Mouse (Mus musculus) intestine, embryonic 15.5 days (tissue): ENCODE measurements around the gene Bbs9. TPM values are rescaled to one million over a fixed set of nuclear protein-coding genes. Genes with fewer than 3 reads are reported as not detected.

Experiments
- ATAC-seq: fragments of 200-750 bp; cut with Nextera tagmentation; 2 replicates; pipeline ENCODE4 v1.8.0; 2017; ENCODE audit warnings: moderate TSS enrichment, moderate library complexity
- H3K27ac ChIP-seq: fragments of 300-500 bp; sonication (generic); 2 replicates; pipeline ENCODE4 v1.5.1; 2015; ENCODE audit warnings: mild to moderate bottlenecking, inconsistent platforms
- H3K27me3 ChIP-seq: fragments of 300-500 bp; sonication (generic); replicated peaks from 2 replicates; pipeline ENCODE4 v1.6.1; 2015; ENCODE audit warnings: inconsistent platforms
- H3K36me3 ChIP-seq: fragments of 300-500 bp; sonication (generic); 2 replicates; pipeline ENCODE4 v1.6.1; 2015; ENCODE audit warnings: inconsistent platforms
- H3K4me1 ChIP-seq: fragments of 300-500 bp; sonication (generic); replicated peaks from 2 replicates; pipeline ENCODE4 v1.6.1; 2015; ENCODE audit warnings: inconsistent platforms
- H3K4me2 ChIP-seq: fragments of 300-500 bp; sonication (generic); replicated peaks from 2 replicates; pipeline ENCODE4 v1.6.1; 2015; ENCODE audit warnings: mild to moderate bottlenecking, inconsistent platforms
- H3K4me3 ChIP-seq: fragments of 300-500 bp; sonication (generic); replicated peaks from 2 replicates; pipeline ENCODE4 v1.5.1; 2015; ENCODE audit warnings: inconsistent platforms
- H3K9ac ChIP-seq: fragments of 300-500 bp; sonication (generic); 2 replicates; pipeline ENCODE4 v1.6.1; 2015; ENCODE audit warnings: inconsistent platforms
- H3K9me3 ChIP-seq: fragments of 300-500 bp; sonication (generic); 2 replicates; pipeline ENCODE4 v1.6.1; 2016; ENCODE audit warnings: inconsistent platforms
- WGBS: fragments of 180-500 bp; shearing (Covaris S2); methylation state at CpG from one replicate; pipeline ENCODE4 v1.1.7; 2015; 5-methylcytosine and 5-hydroxymethylcytosine counted together
- polyA plus RNA-seq: library from polyadenylated mRNA; unstranded; fragments of >200 nt; fragmentation: Nextera tagmentation; extraction: Ambion mirVana; gene quantifications from 2 replicates; pipeline ENCODE4 v1.2.1, GENCODE M21; 2015

The Bbs9 gene
- polyA plus RNA-seq, 1 experiment from 2014 or later = 13.1 TPM

GRCm38 (mm10) chr9:22717583-22717982, 242.1 kb downstream of the Bbs9 start:
- Histone ChIP-seq H3K9me3 (no peaks in the 10 kb centered on the region), H3K27me3 (no peaks in the 10 kb centered on the region), H3K4me3 (no peak overlapping the region), H3K27ac (no peak overlapping the region), H3K36me3 (no peaks in the 10 kb centered on the region), H3K9ac (no peak overlapping the region), H3K4me1 (no peaks in the 10 kb centered on the region), H3K4me2 (no peak overlapping the region)
- no peak for ATAC-seq
- WGBS = 88% methylated on average over 4 of the region's 4 CpGs

- ATAC-seq = peak; percentile 89
- no peak overlapping the region for H3K4me2 ChIP-seq
Observed at GRCm38 (mm10) chr9:22718174-22718823, 242.8 kb downstream of the Bbs9 start.

GRCm38 (mm10) chr9:22732646-22733045, 257.1 kb downstream of the Bbs9 start:
- Histone ChIP-seq H3K9me3 (no peaks in the 10 kb centered on the region), H3K36me3 (no peaks in the 10 kb centered on the region), H3K4me3 (no peak overlapping the region), H3K27me3 (no peaks in the 10 kb centered on the region), H3K4me2 (no peak overlapping the region), H3K9ac (no peak overlapping the region), H3K27ac (no peak overlapping the region), H3K4me1 (no peaks in the 10 kb centered on the region)
- no peak for ATAC-seq
- 63% methylated on average over 1 of the region's 1 CpGs for WGBS

More at GRCm38 (mm10) chr9:22718174-22718823, 242.8 kb downstream of the Bbs9 start:
- Histone ChIP-seq H3K27me3 (no peaks in the 10 kb centered on the region), H3K9ac (no peak overlapping the region), H3K4me3 (no peak overlapping the region), H3K27ac (no peak overlapping the region), H3K36me3 (no peaks in the 10 kb centered on the region), H3K9me3 (no peaks in the 10 kb centered on the region), H3K4me1 (no peaks in the 10 kb centered on the region)
- WGBS = 39% methylated on average over 8 of the region's 8 CpGs

GRCm38 (mm10) chr9:22734954-22735353, 259.4 kb downstream of the Bbs9 start:
- Histone ChIP-seq H3K27ac (no peak overlapping the region), H3K27me3 (no peaks in the 10 kb centered on the region), H3K9me3 (no peaks in the 10 kb centered on the region), H3K36me3 (no peaks in the 10 kb centered on the region), H3K4me1 (no peaks in the 10 kb centered on the region), H3K9ac (no peak overlapping the region), H3K4me2 (no peak overlapping the region), H3K4me3 (no peak overlapping the region)
- no peak for ATAC-seq
- WGBS = 78% methylated on average over 8 of the region's 8 CpGs

- Histone ChIP-seq H3K36me3 (no peaks in the 10 kb centered on the region), H3K4me1 (no peaks in the 10 kb centered on the region), H3K4me3 (no peak overlapping the region), H3K9ac (no peak overlapping the region), H3K9me3 (no peaks in the 10 kb centered on the region), H3K4me2 (no peak overlapping the region), H3K27me3 (no peaks in the 10 kb centered on the region), H3K27ac (no peak overlapping the region)
- no peak for ATAC-seq
- WGBS = 89% methylated on average over 8 of the region's 8 CpGs
Observed at GRCm38 (mm10) chr9:22735385-22735784, 259.9 kb downstream of the Bbs9 start.

- Histone ChIP-seq H3K4me1 (no peaks in the 10 kb centered on the region), H3K36me3 (no peaks in the 10 kb centered on the region), H3K4me3 (no peak overlapping the region), H3K9ac (no peak overlapping the region), H3K9me3 (no peaks in the 10 kb centered on the region), H3K27me3 (no peaks in the 10 kb centered on the region), H3K27ac (no peak overlapping the region), H3K4me2 (no peak overlapping the region)
- 58% methylated on average over 6 of the region's 6 CpGs for WGBS
- ATAC-seq = no peak
Observed at GRCm38 (mm10) chr9:22737893-22738292, 262.4 kb downstream of the Bbs9 start.

- ATAC-seq = no peak
- no peak overlapping the region for H3K27ac ChIP-seq
- H3K36me3 ChIP-seq = no peaks in the 10 kb centered on the region
Observed at GRCm38 (mm10) chr9:22738861-22739260, 263.3 kb downstream of the Bbs9 start.

GRCm38 (mm10) chr9:22741967-22742366, 266.5 kb downstream of the Bbs9 start:
- ATAC-seq = no peak
- no peak overlapping the region for H3K4me3 ChIP-seq
- no peak overlapping the region for H3K27ac ChIP-seq
- H3K36me3 ChIP-seq = no peaks in the 10 kb centered on the region
- no peaks in the 10 kb centered on the region for H3K27me3 ChIP-seq
- H3K9ac ChIP-seq = no peak overlapping the region
- no peaks in the 10 kb centered on the region for H3K9me3 ChIP-seq
- WGBS = 96% methylated on average over 1 of the region's 1 CpGs
- no peaks in the 10 kb centered on the region for H3K4me1 ChIP-seq
- H3K4me2 ChIP-seq = no peak overlapping the region

More at GRCm38 (mm10) chr9:22738861-22739260, 263.3 kb downstream of the Bbs9 start:
- no peak overlapping the region for H3K4me3 ChIP-seq
- H3K4me1 ChIP-seq = no peaks in the 10 kb centered on the region
- 85% methylated on average over 3 of the region's 3 CpGs for WGBS
- no peak overlapping the region for H3K9ac ChIP-seq
- no peaks in the 10 kb centered on the region for H3K9me3 ChIP-seq
- H3K27me3 ChIP-seq = no peaks in the 10 kb centered on the region
- H3K4me2 ChIP-seq = no peak overlapping the region

- no peak for ATAC-seq
- Histone ChIP-seq H3K27ac (no peak overlapping the region), H3K9me3 (no peaks in the 10 kb centered on the region)
Observed at GRCm38 (mm10) chr9:22748617-22749016, 273.1 kb downstream of the Bbs9 start.

GRCm38 (mm10) chr9:22750779-22751545, 275.4 kb downstream of the Bbs9 start:
- Histone ChIP-seq H3K9ac (no peak overlapping the region), H3K9me3 (no peaks in the 10 kb centered on the region), H3K27me3 (no peaks in the 10 kb centered on the region), H3K4me2 (no peak overlapping the region), H3K4me3 (no peak overlapping the region), H3K36me3 (no peaks in the 10 kb centered on the region), H3K4me1 (no peaks in the 10 kb centered on the region), H3K27ac (no peak overlapping the region)
- no peak for ATAC-seq
- WGBS = 75% methylated on average over 17 of the region's 17 CpGs

More at GRCm38 (mm10) chr9:22748617-22749016, 273.1 kb downstream of the Bbs9 start:
- 62% methylated on average over 2 of the region's 2 CpGs for WGBS
- Histone ChIP-seq H3K27me3 (no peaks in the 10 kb centered on the region), H3K36me3 (no peaks in the 10 kb centered on the region), H3K4me2 (no peak overlapping the region), H3K4me1 (no peaks in the 10 kb centered on the region), H3K9ac (no peak overlapping the region), H3K4me3 (no peak overlapping the region)

- no peaks in the 10 kb centered on the region for H3K4me1 ChIP-seq
- no peak overlapping the region for H3K27ac ChIP-seq
- no peaks in the 10 kb centered on the region for H3K9me3 ChIP-seq
- ATAC-seq = no peak
- no peaks in the 10 kb centered on the region for H3K36me3 ChIP-seq
- no peak overlapping the region for H3K4me2 ChIP-seq
- no peaks in the 10 kb centered on the region for H3K27me3 ChIP-seq
- no peak overlapping the region for H3K9ac ChIP-seq
- no peak overlapping the region for H3K4me3 ChIP-seq
Observed at GRCm38 (mm10) chr9:22751546-22751929, 276.0 kb downstream of the Bbs9 start.

GRCm38 (mm10) chr9:22754081-22754672, 278.7 kb downstream of the Bbs9 start:
- no peaks in the 10 kb centered on the region for H3K36me3 ChIP-seq
- H3K4me2 ChIP-seq = no peak overlapping the region
- no peak for ATAC-seq
- no peaks in the 10 kb centered on the region for H3K4me1 ChIP-seq
- H3K27me3 ChIP-seq = no peaks in the 10 kb centered on the region
- H3K27ac ChIP-seq = no peak overlapping the region
- no peak overlapping the region for H3K9ac ChIP-seq
- no peaks in the 10 kb centered on the region for H3K9me3 ChIP-seq
- no peak overlapping the region for H3K4me3 ChIP-seq
- WGBS = 81% methylated on average over 6 of the region's 6 CpGs
